Mouse (Mus musculus): ENCODE results near the gene Stambpl1. TPM values are rescaled to one million over a fixed set of nuclear protein-coding genes. Genes with fewer than 3 reads are reported as not detected.

Stambpl1 gene
- polyA plus RNA-seq (2014; fragmentation: Nextera tagmentation; extraction: Ambion mirVana): 1.6 and 1.9 TPM in 2 replicates

DNA sequence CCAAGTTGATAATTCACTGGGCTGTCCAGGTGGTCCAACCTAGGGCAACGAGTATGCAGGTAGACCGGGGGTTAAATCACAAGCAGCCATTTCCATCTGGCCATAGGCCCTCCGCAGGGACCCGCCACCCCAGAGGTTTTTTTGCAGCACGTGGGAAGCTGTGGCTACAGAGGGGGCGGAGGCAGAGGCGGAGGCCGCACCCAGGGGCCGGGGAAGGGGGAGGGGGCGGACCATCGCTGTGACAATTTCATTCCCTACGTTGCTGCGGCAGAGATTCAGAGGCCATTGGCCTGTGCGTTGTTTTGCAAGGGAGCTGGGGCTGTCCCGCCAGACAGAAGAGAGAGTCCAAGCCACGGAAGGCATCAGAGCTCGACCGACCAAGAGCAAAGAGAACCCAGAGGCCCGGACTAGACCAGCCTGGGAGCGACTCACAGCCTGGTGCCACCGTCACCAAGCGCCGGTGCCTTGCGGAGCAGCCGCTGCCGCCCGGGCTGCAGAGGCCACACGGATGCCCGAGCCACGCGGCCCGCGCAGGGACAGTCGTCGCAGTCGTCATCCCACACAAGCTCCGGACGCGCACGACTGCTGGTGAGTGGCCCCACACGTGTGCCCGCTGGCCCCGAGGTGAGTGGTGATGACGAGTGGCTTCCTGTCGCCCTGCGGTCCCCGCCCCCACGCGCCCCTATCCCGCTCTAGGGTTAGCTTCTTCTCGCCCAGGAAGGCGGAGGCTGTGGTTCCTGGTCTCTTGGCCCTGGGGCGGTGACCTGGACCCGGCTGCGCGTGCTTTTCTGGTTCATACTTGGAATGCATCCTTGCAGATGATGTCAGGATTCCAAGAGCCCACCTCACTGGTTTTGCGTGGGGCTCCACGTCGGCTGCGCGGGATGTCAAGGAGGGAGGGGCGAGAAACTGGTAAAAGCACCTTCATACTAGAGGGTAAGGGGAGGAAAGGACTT lies at the start of gene Stambpl1:
Gene Stambpl1 (plus strand): TSS at position 222 of the 956 bp plus-strand sequence.
- Histone ChIP-seq H3K27ac (ENCODE audit: low read depth, low read length) (no peak within 1 kb of the TSS), H3K9ac (ENCODE audit: low read length) (peak within 1 kb of the TSS; percentile 68), H3K4me3 (ENCODE audit: low read depth, low read length) (peak within 1 kb of the TSS; percentile 57), H3K4me1 (ENCODE audit: control insufficient read depth, insufficient read depth, low read length) (peaks cover 9% of the 10 kb centered on the region), H3K27me3 (ENCODE audit: control insufficient read depth, insufficient read depth, low read length) (peaks cover 22% of the 10 kb centered on the region), H3K9me3 (ENCODE audit: control insufficient read depth, low read length) (no peaks in the 10 kb centered on the region), H3K36me3 (ENCODE audit: control insufficient read depth, insufficient read depth, low read length) (no peaks in the 10 kb centered on the region), H3K4me2 (peak within 1 kb of the TSS; percentile 96)
- ATAC-seq (ENCODE audit: low FRiP score) (peak; percentile 85), DNase-seq (ENCODE audit: low spot score, missing footprints) (peak; percentile 96)
- WGBS: under 1% methylated on average over 62 of the region's 62 CpGs

- no peak overlapping the region for H3K9ac ChIP-seq (ENCODE audit: low read length)
- no peak for DNase-seq (ENCODE audit: low spot score, missing footprints)
- H3K4me3 ChIP-seq (ENCODE audit: low read depth, low read length): no peak overlapping the region
- H3K9me3 ChIP-seq (ENCODE audit: control insufficient read depth, low read length): no peaks in the 10 kb centered on the region
- H3K4me2 ChIP-seq: no peak overlapping the region
- ATAC-seq (ENCODE audit: low FRiP score): no peak
- 84% methylated on average over 4 of the region's 4 CpGs for WGBS
- H3K36me3 ChIP-seq (ENCODE audit: control insufficient read depth, insufficient read depth, low read length): no peaks in the 10 kb centered on the region
- no peaks in the 10 kb centered on the region for H3K27me3 ChIP-seq (ENCODE audit: control insufficient read depth, insufficient read depth, low read length)
- H3K4me1 ChIP-seq (ENCODE audit: control insufficient read depth, insufficient read depth, low read length): no peaks in the 10 kb centered on the region
- H3K27ac ChIP-seq (ENCODE audit: low read depth, low read length): no peak overlapping the region
Observed at GRCm38 (mm10) chr19:34148421-34148820, 43.6 kb upstream of the Stambpl1 start.

DNA sequence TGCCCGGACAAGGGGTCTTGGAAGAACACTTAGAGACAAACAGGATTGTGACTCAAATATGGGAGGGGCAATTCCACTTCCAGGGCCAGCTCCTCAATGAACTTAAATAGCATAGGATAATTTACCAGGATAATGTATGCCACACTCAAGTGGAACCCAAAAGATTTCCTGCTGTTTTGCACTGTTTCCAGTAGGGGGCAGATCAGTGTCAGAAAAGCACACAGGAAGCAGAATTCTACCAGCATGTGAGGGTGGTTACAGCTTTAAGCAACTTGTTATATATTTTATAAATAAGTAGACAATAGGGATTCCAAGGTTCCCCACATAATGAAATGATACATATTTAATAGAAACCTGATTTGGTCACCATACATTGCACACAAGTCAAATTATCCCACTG lies 40.1 kb upstream of the Stambpl1 start:
- no peaks in the 10 kb centered on the region for H3K4me1 ChIP-seq (ENCODE audit: control insufficient read depth, insufficient read depth, low read length)
- 89% methylated on average over 1 of the region's 1 CpGs for WGBS
- H3K36me3 ChIP-seq (ENCODE audit: control insufficient read depth, insufficient read depth, low read length): no peaks in the 10 kb centered on the region
- ATAC-seq (ENCODE audit: low FRiP score) (no peak), DNase-seq (ENCODE audit: low spot score, missing footprints) (no peak)
- H3K9me3 ChIP-seq (ENCODE audit: control insufficient read depth, low read length): no peaks in the 10 kb centered on the region
- no peaks in the 10 kb centered on the region for H3K27me3 ChIP-seq (ENCODE audit: control insufficient read depth, insufficient read depth, low read length)
- H3K9ac ChIP-seq (ENCODE audit: low read length): no peak overlapping the region
- no peak overlapping the region for H3K4me2 ChIP-seq
- no peak overlapping the region for H3K4me3 ChIP-seq (ENCODE audit: low read depth, low read length)
- no peak overlapping the region for H3K27ac ChIP-seq (ENCODE audit: low read depth, low read length)

DNA sequence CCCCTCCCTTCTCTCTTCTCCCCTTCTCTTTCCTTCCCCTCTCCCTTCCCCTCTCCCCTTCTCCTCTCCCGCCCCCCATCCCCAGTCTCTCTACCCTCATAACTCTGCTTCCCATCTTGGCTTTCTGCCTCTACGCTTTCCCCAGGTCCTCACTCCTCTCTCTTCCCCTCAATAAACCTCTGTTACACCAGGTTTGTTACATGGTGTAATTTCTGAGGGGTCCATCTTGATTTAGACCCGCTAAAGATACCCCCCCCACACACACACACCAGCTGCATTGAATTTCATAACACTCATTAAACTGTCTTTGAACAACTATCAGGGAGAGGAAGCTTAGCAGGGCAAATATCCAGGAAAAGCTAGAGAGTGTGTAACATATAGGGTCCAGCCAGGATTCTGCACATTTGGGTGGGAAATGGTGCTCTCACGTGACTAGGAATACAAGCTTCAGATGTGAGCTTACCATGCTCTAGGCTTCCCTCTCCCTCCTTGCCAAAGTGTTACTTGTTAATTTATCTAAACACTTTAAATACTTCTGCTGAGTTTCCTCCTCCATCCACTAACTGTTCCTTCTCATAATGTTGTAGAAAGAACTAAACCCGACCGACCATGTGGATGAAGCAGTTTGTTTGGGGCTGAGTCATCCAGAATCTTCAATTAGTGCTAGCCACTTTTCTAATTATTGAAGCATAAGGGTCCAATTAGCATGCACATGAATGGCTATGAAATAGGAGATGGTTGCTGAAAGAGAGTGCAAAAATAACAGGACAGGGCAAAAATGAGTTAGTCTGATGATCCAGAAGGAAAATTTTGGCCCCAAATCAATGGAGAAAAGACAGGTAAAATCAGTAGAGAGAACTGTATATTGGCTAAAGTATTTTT lies 38.5 kb upstream of the Stambpl1 start:
- Histone ChIP-seq H3K4me2 (no peak overlapping the region), H3K27ac (ENCODE audit: low read depth, low read length) (no peak overlapping the region), H3K9ac (ENCODE audit: low read length) (no peak overlapping the region), H3K4me3 (ENCODE audit: low read depth, low read length) (no peak overlapping the region), H3K27me3 (ENCODE audit: control insufficient read depth, insufficient read depth, low read length) (no peaks in the 10 kb centered on the region), H3K36me3 (ENCODE audit: control insufficient read depth, insufficient read depth, low read length) (no peaks in the 10 kb centered on the region), H3K4me1 (ENCODE audit: control insufficient read depth, insufficient read depth, low read length) (no peaks in the 10 kb centered on the region), H3K9me3 (ENCODE audit: control insufficient read depth, low read length) (no peaks in the 10 kb centered on the region)
- 78% methylated on average over 6 of the region's 6 CpGs for WGBS
- ATAC-seq (ENCODE audit: low FRiP score) (no peak), DNase-seq (ENCODE audit: low spot score, missing footprints) (peak; percentile 60)

DNA sequence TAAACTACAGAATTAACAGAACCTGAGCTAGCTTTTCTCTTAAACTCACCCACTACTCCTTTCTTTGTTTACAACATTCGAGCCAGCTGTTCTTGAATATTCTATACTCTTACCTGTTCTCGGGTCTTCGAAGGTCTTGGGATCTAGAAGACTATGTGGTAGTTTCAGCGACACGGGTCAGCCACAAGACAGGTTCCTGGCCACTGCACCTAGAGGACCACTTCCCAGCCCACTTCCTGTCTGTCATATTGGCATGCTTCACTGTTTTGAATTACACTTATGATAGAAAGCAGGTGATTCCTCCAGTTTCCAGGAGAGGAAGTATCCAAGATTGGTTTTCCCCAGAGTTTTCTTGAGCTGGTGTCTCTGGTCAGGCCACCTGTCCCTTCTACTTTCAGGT lies 29.3 kb upstream of the Stambpl1 start:
- H3K4me3 ChIP-seq (ENCODE audit: low read depth, low read length): no peak overlapping the region
- ATAC-seq (ENCODE audit: low FRiP score) (no peak), DNase-seq (ENCODE audit: low spot score, missing footprints) (no peak)
- no peaks in the 10 kb centered on the region for H3K4me1 ChIP-seq (ENCODE audit: control insufficient read depth, insufficient read depth, low read length)
- H3K27me3 ChIP-seq (ENCODE audit: control insufficient read depth, insufficient read depth, low read length): peaks cover 16% of the 10 kb centered on the region
- WGBS: 90% methylated on average over 5 of the region's 5 CpGs
- no peak overlapping the region for H3K27ac ChIP-seq (ENCODE audit: low read depth, low read length)
- H3K9ac ChIP-seq (ENCODE audit: low read length): no peak overlapping the region
- H3K36me3 ChIP-seq (ENCODE audit: control insufficient read depth, insufficient read depth, low read length): no peaks in the 10 kb centered on the region
- no peaks in the 10 kb centered on the region for H3K9me3 ChIP-seq (ENCODE audit: control insufficient read depth, low read length)
- H3K4me2 ChIP-seq: no peak overlapping the region

GRCm38 (mm10) chr19:34165891-34166290 lies 26.1 kb upstream of the Stambpl1 start, which contains the start of gene Ankrd22:
Ankrd22 (minus strand) TSS chr19:34166053.
- H3K4me2 ChIP-seq: no peak within 1 kb of the TSS
- ATAC-seq (ENCODE audit: low FRiP score): no peak
- no peak for DNase-seq (ENCODE audit: low spot score, missing footprints)
- WGBS: 80% methylated on average over 5 of the region's 5 CpGs
- no peak within 1 kb of the TSS for H3K9ac ChIP-seq (ENCODE audit: low read length)
- H3K36me3 ChIP-seq (ENCODE audit: control insufficient read depth, insufficient read depth, low read length): no peaks in the 10 kb centered on the region
- no peaks in the 10 kb centered on the region for H3K4me1 ChIP-seq (ENCODE audit: control insufficient read depth, insufficient read depth, low read length)
- no peaks in the 10 kb centered on the region for H3K9me3 ChIP-seq (ENCODE audit: control insufficient read depth, low read length)
- H3K4me3 ChIP-seq (ENCODE audit: low read depth, low read length): no peak within 1 kb of the TSS
- H3K27ac ChIP-seq (ENCODE audit: low read depth, low read length): no peak within 1 kb of the TSS
- H3K27me3 ChIP-seq (ENCODE audit: control insufficient read depth, insufficient read depth, low read length): peaks cover 24% of the 10 kb centered on the region

GRCm38 (mm10) chr19:34166386-34166785 lies 25.6 kb upstream of the Stambpl1 start:
- H3K4me2 ChIP-seq: no peak overlapping the region
- no peaks in the 10 kb centered on the region for H3K4me1 ChIP-seq (ENCODE audit: control insufficient read depth, insufficient read depth, low read length)
- 77% methylated on average over 4 of the region's 4 CpGs for WGBS
- no peaks in the 10 kb centered on the region for H3K36me3 ChIP-seq (ENCODE audit: control insufficient read depth, insufficient read depth, low read length)
- H3K27ac ChIP-seq (ENCODE audit: low read depth, low read length): no peak overlapping the region
- peaks cover 29% of the 10 kb centered on the region for H3K27me3 ChIP-seq (ENCODE audit: control insufficient read depth, insufficient read depth, low read length)
- ATAC-seq (ENCODE audit: low FRiP score) (no peak), DNase-seq (ENCODE audit: low spot score, missing footprints) (no peak)
- no peaks in the 10 kb centered on the region for H3K9me3 ChIP-seq (ENCODE audit: control insufficient read depth, low read length)
- no peak overlapping the region for H3K9ac ChIP-seq (ENCODE audit: low read length)
- no peak overlapping the region for H3K4me3 ChIP-seq (ENCODE audit: low read depth, low read length)

- Histone ChIP-seq H3K4me3 (ENCODE audit: low read depth, low read length) (no peak overlapping the region), H3K27ac (ENCODE audit: low read depth, low read length) (no peak overlapping the region), H3K27me3 (ENCODE audit: control insufficient read depth, insufficient read depth, low read length) (peaks cover 29% of the 10 kb centered on the region), H3K4me1 (ENCODE audit: control insufficient read depth, insufficient read depth, low read length) (no peaks in the 10 kb centered on the region), H3K36me3 (ENCODE audit: control insufficient read depth, insufficient read depth, low read length) (no peaks in the 10 kb centered on the region), H3K4me2 (no peak overlapping the region), H3K9ac (ENCODE audit: low read length) (no peak overlapping the region), H3K9me3 (ENCODE audit: control insufficient read depth, low read length) (no peaks in the 10 kb centered on the region)
- DNase-seq (ENCODE audit: low spot score, missing footprints): peak; percentile 89
- 23% methylated on average over 7 of the region's 7 CpGs for WGBS
- no peak for ATAC-seq (ENCODE audit: low FRiP score)
Observed at GRCm38 (mm10) chr19:34167896-34168661, 23.9 kb upstream of the Stambpl1 start.
